8 mouse cellular contexts compared by ENCODE assay signal in genomic region chr4:138884261-138884660, GRCm38 (mm10). TPM values are rescaled to one million over a fixed set of nuclear protein-coding genes. Genes with fewer than 3 reads are reported as not detected.
A peak's percentile ranks its signal among the peaks of the same experiment; 100 is the strongest.
DNase-seq lines count a peak whose midpoint lies in the region; ATAC-seq and TF ChIP-seq lines count a peak whose summit lies in the region.

No protein-coding gene starts in this region.

- TF ChIP-seq CTCF in Patski (IDR thresholded peaks at IDR 0.05), result no peak
- TF ChIP-seq CTCF in liver, embryonic 14.5 days (IDR thresholded peaks at IDR 0.05; ENCODE audit: low read depth), result peak; percentile 87

- ATAC-seq in Patski, result no peak
- no peak for ATAC-seq in liver, embryonic 14.5 days (ENCODE audit: insufficient read depth)

- POLR2A ChIA-PET in Patski (lab: Charles Lee), result no interaction called here

- no peak overlapping the region for H3K4me2 ChIP-seq in liver, embryonic 14.5 days (ENCODE audit: low read depth)

- WGBS in liver, embryonic 14.5 days (ENCODE audit: insufficient replicate concordance), result 3% methylated on average over 6 of the region's 6 CpGs

- CTCF ChIA-PET in Patski (lab: Charles Lee), result interaction anchor here (0.8 kb wide), 1 partner anchor 28 kb away, joined by 3 read pairs; no protein-coding TSS in a partner anchor

- no peak for TF ChIP-seq EP300 in liver, embryonic 14.5 days (IDR thresholded peaks at IDR 0.05; ENCODE audit: low read depth)

- H3K36me3 ChIP-seq in liver, embryonic 14.5 days (replicated peaks; ENCODE audit: control insufficient read depth, insufficient read depth, low read depth), result no peaks in the 10 kb centered on the region

- no peak overlapping the region for H3K9ac ChIP-seq in liver, embryonic 14.5 days (replicated peaks)

- no peaks in the 10 kb centered on the region for H3K27me3 ChIP-seq in Patski
- no peaks in the 10 kb centered on the region; the same call in 1 of the 2 replicates for H3K27me3 ChIP-seq in liver, embryonic 14.5 days (ENCODE audit: control insufficient read depth, insufficient read depth, low read length)

- no peaks in the 10 kb centered on the region for H3K9me3 ChIP-seq in liver, embryonic 14.5 days (ENCODE audit: control insufficient read depth, low read length)

- in situ Hi-C loops in Patski (cut with MboI; ENCODE audit: low pct_unique_long_range_greater_than_20kb), result no loop called here

- H3K27ac ChIP-seq in liver, embryonic 14.5 days, result no peak overlapping the region

- DNase-seq in 3T3-L1 (ENCODE audit: low read depth, low spot score) (peak; percentile 85), Patski (ENCODE audit: low read depth, low spot score) (peak; percentile 10)
- peak; percentile 62 for DNase-seq in cerebellum, adult 9-11 months
- peak; percentile 83 for DNase-seq in gastrocnemius, postnatal 14 days
- peak; percentile 95 for DNase-seq in kidney, postnatal 10 days
- DNase-seq in liver, embryonic 14.5 days (ENCODE audit: low read depth in 3 of 3, low spot score in 3 of 3), result peak; percentile 40 to 51 (median 47)
- peak; percentile 49 for DNase-seq in ovary, adult 18-20 months (ENCODE audit: low spot score)
- DNase-seq in thymus, postnatal 0 days (ENCODE audit: low spot score), result peak; percentile 68

- no peaks in the 10 kb centered on the region for H3K4me1 ChIP-seq in liver, embryonic 14.5 days (replicated peaks; ENCODE audit: control insufficient read depth in 2 of 2, insufficient read depth in 2 of 2, low read length in 1 of 2)

- H3K4me3 ChIP-seq in liver, embryonic 14.5 days (ENCODE audit: insufficient read depth in 1 of 2, low read depth in 2 of 2, low read length in 2 of 2), result no peak overlapping the region

- intact Hi-C loops in gastrocnemius, postnatal 14 days (cut with DNase I; ENCODE audit: low total_unique reads), result loop anchor here (1.0 kb wide), 1 partner anchor 17 kb away; no protein-coding TSS in a partner anchor

RNA-seq across cellular contexts. Expression of gene Pla2g2e, which starts 6.5 kb away (rescaled TPM):
- polyA plus RNA-seq in Patski (2021), result not detected
- not detected for total RNA-seq in gastrocnemius, postnatal 14 days (2021)
- polyA plus RNA-seq in liver, embryonic 14.5 days (2012; rRNA removed), result not detected in 2 replicates
- polyA plus RNA-seq in liver, embryonic 14.5 days (2014; fragmentation: Nextera tagmentation; extraction: Ambion mirVana), result not detected in 2 replicates
- polyA plus RNA-seq in thymus, postnatal 0 days (2015; fragmentation: Nextera tagmentation; extraction: Ambion mirVana), result 1.1 and 1.2 TPM in 2 replicates

RNA-seq across cellular contexts. Expression of gene Gm13030, which starts 10.5 kb away (rescaled TPM):
- not detected for polyA plus RNA-seq in Patski (2021)
- not detected for total RNA-seq in gastrocnemius, postnatal 14 days (2021)
- polyA plus RNA-seq in liver, embryonic 14.5 days (2012; rRNA removed), result not detected in 2 replicates
- not detected in 2 replicates for polyA plus RNA-seq in liver, embryonic 14.5 days (2014; fragmentation: Nextera tagmentation; extraction: Ambion mirVana)
- not detected in 2 replicates for polyA plus RNA-seq in thymus, postnatal 0 days (2015; fragmentation: Nextera tagmentation; extraction: Ambion mirVana)

RNA-seq across cellular contexts. Expression of gene Pla2g5, which starts 21.0 kb away (rescaled TPM):
- polyA plus RNA-seq in Patski (2021), result 1.4 TPM
- total RNA-seq in gastrocnemius, postnatal 14 days (2021), result 1 to 10 TPM in 1 of 2 experiments, under 1 TPM in 1; 0.95 to 1.8 TPM
- polyA plus RNA-seq in liver, embryonic 14.5 days (2012; rRNA removed), result not detected in 2 replicates
- polyA plus RNA-seq in liver, embryonic 14.5 days (2014; fragmentation: Nextera tagmentation; extraction: Ambion mirVana), result not detected in 2 replicates
- polyA plus RNA-seq in thymus, postnatal 0 days (2015; fragmentation: Nextera tagmentation; extraction: Ambion mirVana), result 0.16 and 0.17 TPM in 2 replicates

RNA-seq across cellular contexts. Expression of gene Otud3, which starts 29.5 kb away (rescaled TPM):
- polyA plus RNA-seq in Patski (2021), result 10.5 TPM
- 1 to 10 TPM; 7.3 to 8.9 TPM for total RNA-seq in gastrocnemius, postnatal 14 days (2021)
- polyA plus RNA-seq in liver, embryonic 14.5 days (2012; rRNA removed), result 1.1 and 1.5 TPM in 2 replicates
- polyA plus RNA-seq in liver, embryonic 14.5 days (2014; fragmentation: Nextera tagmentation; extraction: Ambion mirVana), result 0.75 and 0.94 TPM in 2 replicates
- 3.9 and 4.4 TPM in 2 replicates for polyA plus RNA-seq in thymus, postnatal 0 days (2015; fragmentation: Nextera tagmentation; extraction: Ambion mirVana)

Comparison
In these comparisons a context has a peak if more than half of its experiments do, and no peak if none do; other contexts are left out.
1. DNase-seq: peak in every context shown above with its lines; median percentile 95 in kidney, postnatal 10 days; 85 in 3T3-L1; 83 in gastrocnemius, postnatal 14 days; 68 in thymus, postnatal 0 days; 62 in cerebellum, adult 9-11 months; 49 in ovary, adult 18-20 months; 47 in liver, embryonic 14.5 days; 10 in Patski.